Mouse (Mus musculus): ENCODE data around the gene 1700018B08Rik. TPM values are rescaled to one million over a fixed set of nuclear protein-coding genes. Genes with fewer than 3 reads are reported as not detected.

1700018B08Rik gene
- not detected in 2 replicates for polyA plus RNA-seq (2014; fragmentation: Nextera tagmentation; extraction: Ambion mirVana)

DNA sequence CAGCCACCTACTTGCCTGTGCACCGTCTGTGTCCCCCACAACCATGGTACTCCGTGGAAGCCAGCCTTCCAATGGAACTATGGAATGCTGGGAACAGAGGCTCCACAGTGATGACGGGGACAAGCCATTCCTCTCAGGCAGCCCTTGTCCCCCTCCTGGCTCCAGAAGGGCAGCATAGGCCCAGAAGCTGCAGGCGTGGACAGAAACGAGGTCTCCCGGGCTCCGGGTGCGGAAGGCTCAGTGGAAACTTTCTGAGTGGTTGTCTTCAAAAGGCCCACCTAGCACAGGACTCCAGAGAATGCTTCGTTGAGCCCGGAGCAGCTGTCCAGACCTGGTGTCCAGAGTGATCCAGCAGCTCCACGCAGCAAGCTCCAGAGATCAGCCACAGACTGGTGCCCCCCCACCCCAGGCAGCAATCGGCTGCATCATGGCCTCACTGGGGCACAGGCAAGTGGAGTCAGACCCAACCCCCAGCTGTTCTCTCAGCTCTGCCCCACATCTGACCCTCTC is at the start of gene 1700018B08Rik:
Gene 1700018B08Rik, minus strand, starts transcription at position 45 of the 510 bp plus-strand sequence.
- no peak within 1 kb of the TSS for H3K4me3 ChIP-seq (ENCODE audit: low read depth, low read length)
- 86% methylated on average over 12 of the region's 12 CpGs for WGBS
- H3K4me2 ChIP-seq (ENCODE audit: low read depth, low read length) = no peak within 1 kb of the TSS
- H3K27me3 ChIP-seq (ENCODE audit: control insufficient read depth, insufficient read depth, low read length) = no peaks in the 10 kb centered on the region
- no peak within 1 kb of the TSS for H3K9ac ChIP-seq (replicated peaks; ENCODE audit: low read depth, low read length)
- H3K27ac ChIP-seq (ENCODE audit: low read depth, low read length) = no peak within 1 kb of the TSS
- H3K4me1 ChIP-seq (ENCODE audit: control insufficient read depth, insufficient read depth, low read length) = no peaks in the 10 kb centered on the region
- H3K36me3 ChIP-seq (ENCODE audit: control insufficient read depth, insufficient read depth, low read length) = no peaks in the 10 kb centered on the region
- H3K9me3 ChIP-seq (ENCODE audit: control insufficient read depth, low read length) = no peaks in the 10 kb centered on the region
- ATAC-seq (ENCODE audit: low read depth) = no peak

DNA sequence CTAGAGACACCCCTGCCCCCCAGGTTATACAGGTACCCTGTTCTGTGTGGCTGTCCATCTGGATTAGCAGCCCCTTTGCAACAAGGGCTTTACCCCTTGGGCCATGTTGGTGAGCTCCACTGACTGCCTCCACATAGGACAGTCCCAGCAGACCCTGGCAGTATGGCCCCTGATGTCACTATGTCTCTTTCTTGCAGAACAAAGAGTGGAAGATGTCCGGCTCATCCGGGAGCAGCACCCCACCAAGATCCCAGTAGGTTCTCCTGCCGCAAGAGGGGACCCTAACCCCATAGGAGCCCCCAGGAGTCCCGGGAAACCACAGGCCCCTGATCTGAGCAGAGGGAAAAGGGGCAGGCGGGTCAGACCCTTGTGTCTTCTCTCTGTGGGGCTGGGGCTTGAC is 49.2 kb upstream of the 1700018B08Rik start:
- no peak overlapping the region for H3K4me3 ChIP-seq (ENCODE audit: low read depth, low read length)
- no peaks in the 10 kb centered on the region for H3K27me3 ChIP-seq (ENCODE audit: control insufficient read depth, insufficient read depth, low read length)
- no peak for ATAC-seq (ENCODE audit: low read depth)
- 91% methylated on average over 5 of the region's 5 CpGs for WGBS
- no peak overlapping the region for H3K27ac ChIP-seq (ENCODE audit: low read depth, low read length)
- no peak overlapping the region for H3K4me2 ChIP-seq (ENCODE audit: low read depth, low read length)
- H3K4me1 ChIP-seq (ENCODE audit: control insufficient read depth, insufficient read depth, low read length) = peaks cover 20% of the 10 kb centered on the region
- no peaks in the 10 kb centered on the region for H3K9me3 ChIP-seq (ENCODE audit: control insufficient read depth, low read length)
- H3K36me3 ChIP-seq (ENCODE audit: control insufficient read depth, insufficient read depth, low read length) = peaks cover 28% of the 10 kb centered on the region
- no peak overlapping the region for H3K9ac ChIP-seq (replicated peaks; ENCODE audit: low read depth, low read length)

DNA sequence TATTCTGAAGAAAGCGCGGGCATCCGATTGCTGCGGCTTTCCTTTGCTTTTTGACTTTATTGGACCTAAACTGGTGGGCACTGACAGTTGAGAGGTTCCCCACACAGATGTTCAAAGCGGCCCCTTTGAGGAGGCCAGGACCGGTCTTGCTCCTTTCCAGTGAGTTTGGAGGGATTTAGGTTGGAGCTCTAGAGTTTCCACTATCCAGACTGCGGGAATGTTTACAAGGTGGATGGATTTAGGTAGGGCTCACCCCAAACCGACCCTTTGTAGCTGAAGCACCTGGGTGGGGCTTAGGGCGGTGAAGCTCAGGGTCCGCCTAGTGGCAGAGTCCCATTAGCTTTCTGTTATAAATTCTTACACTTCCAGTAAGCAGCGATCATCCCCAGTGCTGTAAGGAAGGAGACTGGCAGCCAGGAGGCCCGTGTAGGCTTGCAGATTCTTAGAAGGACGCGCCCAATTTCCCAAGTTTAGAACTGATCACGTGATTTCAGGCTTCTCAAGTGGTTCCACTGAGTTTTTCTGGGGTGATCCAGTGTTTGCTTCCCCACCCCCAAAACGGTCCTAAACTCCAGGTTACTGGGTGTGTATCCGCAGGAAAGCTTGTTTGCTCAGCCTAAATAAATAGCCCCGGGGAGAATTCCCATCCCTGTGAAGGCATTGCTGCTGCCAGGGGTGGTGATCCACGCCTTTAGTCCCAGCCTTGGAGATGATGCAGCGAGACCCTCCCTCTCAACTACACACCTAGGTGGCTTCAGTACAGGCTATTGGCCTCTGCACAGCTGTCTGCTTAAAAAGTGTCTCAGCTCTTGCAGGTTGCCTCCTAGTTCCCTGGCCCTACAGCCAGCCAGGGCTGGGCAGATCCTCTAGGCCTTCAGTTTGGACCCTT is 47.3 kb upstream of the 1700018B08Rik start:
- 15% methylated on average over 20 of the region's 20 CpGs for WGBS
- peak overlapping the region; percentile 88 for H3K9ac ChIP-seq (replicated peaks; ENCODE audit: low read depth, low read length)
- 0 out of 2 replicates have a peak, but pooled peaks have one; percentile 14 for ATAC-seq (ENCODE audit: low read depth)

GRCm38 (mm10) chr8:121590203-121591177 is 46.4 kb upstream of the 1700018B08Rik start, which contains the start of gene Map1lc3b:
Gene Map1lc3b (plus strand): TSS chr8:121590361.
- ATAC-seq (ENCODE audit: low read depth) = peak; percentile 83
- peak within 1 kb of the TSS; percentile 84 for H3K4me3 ChIP-seq (ENCODE audit: low read depth, low read length)
- peaks cover 14% of the 10 kb centered on the region for H3K36me3 ChIP-seq (ENCODE audit: control insufficient read depth, insufficient read depth, low read length)

More for the DNA sequence above, 47.3 kb upstream of the 1700018B08Rik start:
- Histone ChIP-seq H3K36me3 (ENCODE audit: control insufficient read depth, insufficient read depth, low read length) (peaks cover 20% of the 10 kb centered on the region), H3K27me3 (ENCODE audit: control insufficient read depth, insufficient read depth, low read length) (no peaks in the 10 kb centered on the region), H3K4me1 (ENCODE audit: control insufficient read depth, insufficient read depth, low read length) (peaks cover 20% of the 10 kb centered on the region), H3K4me3 (ENCODE audit: low read depth, low read length) (peak overlapping the region; percentile 84), H3K4me2 (ENCODE audit: low read depth, low read length) (peak overlapping the region; percentile 91), H3K9me3 (ENCODE audit: control insufficient read depth, low read length) (no peaks in the 10 kb centered on the region), H3K27ac (ENCODE audit: low read depth, low read length) (peak overlapping the region; percentile 16; the same call in 1 of the 2 replicates)

DNA sequence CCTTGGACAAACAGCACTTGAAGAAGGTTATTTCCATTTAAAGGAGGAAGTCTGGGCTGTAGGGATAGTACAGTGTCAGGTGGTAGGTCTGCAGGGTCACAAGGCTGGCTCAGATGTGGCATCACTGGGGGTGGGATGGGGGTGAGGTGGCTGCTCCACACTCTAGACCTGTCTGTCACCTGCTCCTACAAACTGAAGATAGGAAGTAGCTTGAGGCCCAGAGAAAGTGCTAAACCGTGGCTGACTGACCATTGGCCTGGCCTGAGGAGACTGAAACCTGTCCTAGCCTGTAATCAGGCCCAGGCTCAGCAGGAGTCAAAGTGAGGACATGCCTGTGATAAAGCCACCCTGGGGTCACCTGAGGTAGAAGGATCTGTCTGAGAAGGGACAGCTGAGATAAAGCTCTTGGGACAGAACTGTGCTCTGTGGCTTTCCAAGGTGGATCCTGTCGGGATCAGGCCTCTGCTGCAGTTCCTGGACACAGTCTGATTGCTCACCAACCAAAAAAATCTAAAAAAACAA is 45.1 kb upstream of the 1700018B08Rik start:
- Histone ChIP-seq H3K4me1 (ENCODE audit: control insufficient read depth, insufficient read depth, low read length) (peaks cover 20% of the 10 kb centered on the region), H3K9ac (replicated peaks; ENCODE audit: low read depth, low read length) (peak overlapping the region; percentile 88; the same call in 1 of the 2 replicates), H3K36me3 (ENCODE audit: control insufficient read depth, insufficient read depth, low read length) (peaks cover 7% of the 10 kb centered on the region), H3K4me2 (ENCODE audit: low read depth, low read length) (no peak overlapping the region), H3K4me3 (ENCODE audit: low read depth, low read length) (no peak overlapping the region), H3K27me3 (ENCODE audit: control insufficient read depth, insufficient read depth, low read length) (no peaks in the 10 kb centered on the region), H3K9me3 (ENCODE audit: control insufficient read depth, low read length) (no peaks in the 10 kb centered on the region), H3K27ac (ENCODE audit: low read depth, low read length) (peak overlapping the region; percentile 78)
- no peak for ATAC-seq (ENCODE audit: low read depth)
- 41% methylated on average over 2 of the region's 2 CpGs for WGBS

More at GRCm38 (mm10) chr8:121590203-121591177, 46.4 kb upstream of the 1700018B08Rik start, which contains the start of gene Map1lc3b:
- Histone ChIP-seq H3K27ac (ENCODE audit: low read depth, low read length) (peak within 1 kb of the TSS; percentile 85), H3K9ac (replicated peaks; ENCODE audit: low read depth, low read length) (peak within 1 kb of the TSS; percentile 88), H3K27me3 (ENCODE audit: control insufficient read depth, insufficient read depth, low read length) (no peaks in the 10 kb centered on the region), H3K4me1 (ENCODE audit: control insufficient read depth, insufficient read depth, low read length) (peaks cover 20% of the 10 kb centered on the region), H3K9me3 (ENCODE audit: control insufficient read depth, low read length) (no peaks in the 10 kb centered on the region), H3K4me2 (ENCODE audit: low read depth, low read length) (peak within 1 kb of the TSS; percentile 91)
- under 1% methylated on average over 82 of the region's 94 CpGs for WGBS

DNA sequence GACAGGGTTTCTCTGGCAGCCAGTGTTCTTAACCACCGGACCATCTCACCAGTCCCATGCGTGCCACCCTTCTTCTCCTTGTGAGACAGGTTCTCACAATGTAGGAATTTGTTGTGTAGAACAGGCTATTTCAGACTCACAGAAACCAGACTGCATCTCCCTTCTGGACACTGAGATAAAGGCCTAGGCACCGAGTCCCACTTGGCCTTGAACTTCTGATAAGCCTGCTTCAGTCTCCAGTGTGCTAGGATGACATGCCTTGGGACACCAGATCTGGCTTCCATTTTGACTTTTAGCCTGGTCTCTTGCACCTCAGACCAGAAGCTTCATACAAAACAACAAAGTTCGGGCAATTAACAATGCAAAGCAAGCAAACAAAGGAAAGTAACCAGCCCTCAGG is 44.6 kb upstream of the 1700018B08Rik start:
- ATAC-seq (ENCODE audit: low read depth) = no peak

GRCm38 (mm10) chr8:121585159-121585825 is 41.2 kb upstream of the 1700018B08Rik start:
- Histone ChIP-seq H3K9ac (replicated peaks; ENCODE audit: low read depth, low read length) (peak overlapping the region; percentile 56), H3K9me3 (ENCODE audit: control insufficient read depth, low read length) (no peaks in the 10 kb centered on the region), H3K4me3 (ENCODE audit: low read depth, low read length) (peak overlapping the region; percentile 57), H3K27me3 (ENCODE audit: control insufficient read depth, insufficient read depth, low read length) (no peaks in the 10 kb centered on the region), H3K36me3 (ENCODE audit: control insufficient read depth, insufficient read depth, low read length) (no peaks in the 10 kb centered on the region), H3K4me1 (ENCODE audit: control insufficient read depth, insufficient read depth, low read length) (peaks cover 6% of the 10 kb centered on the region; the same call in 1 of the 2 replicates), H3K4me2 (ENCODE audit: low read depth, low read length) (peak overlapping the region; percentile 50), H3K27ac (ENCODE audit: low read depth, low read length) (peak overlapping the region; percentile 44)
- 1% methylated on average over 47 of the region's 47 CpGs for WGBS
- peak; percentile 94 for ATAC-seq (ENCODE audit: low read depth)

More for the DNA sequence above, 44.6 kb upstream of the 1700018B08Rik start:
- Histone ChIP-seq H3K4me3 (ENCODE audit: low read depth, low read length) (no peak overlapping the region), H3K4me2 (ENCODE audit: low read depth, low read length) (no peak overlapping the region), H3K4me1 (ENCODE audit: control insufficient read depth, insufficient read depth, low read length) (peaks cover 20% of the 10 kb centered on the region), H3K27me3 (ENCODE audit: control insufficient read depth, insufficient read depth, low read length) (no peaks in the 10 kb centered on the region), H3K9me3 (ENCODE audit: control insufficient read depth, low read length) (no peaks in the 10 kb centered on the region), H3K36me3 (ENCODE audit: control insufficient read depth, insufficient read depth, low read length) (peaks cover 4% of the 10 kb centered on the region; the same call in 1 of the 2 replicates), H3K9ac (replicated peaks; ENCODE audit: low read depth, low read length) (no peak overlapping the region), H3K27ac (ENCODE audit: low read depth, low read length) (no peak overlapping the region)
- 90% methylated on average over 4 of the region's 4 CpGs for WGBS

- 49% methylated on average over 12 of the region's 13 CpGs for WGBS
- Histone ChIP-seq H3K4me3 (ENCODE audit: low read depth, low read length) (peak overlapping the region; percentile 57), H3K4me1 (ENCODE audit: control insufficient read depth, insufficient read depth, low read length) (peaks cover 3% of the 10 kb centered on the region; the same call in 1 of the 2 replicates), H3K36me3 (ENCODE audit: control insufficient read depth, insufficient read depth, low read length) (no peaks in the 10 kb centered on the region), H3K9ac (replicated peaks; ENCODE audit: low read depth, low read length) (peak overlapping the region; percentile 56; the same call in 1 of the 2 replicates), H3K4me2 (ENCODE audit: low read depth, low read length) (peak overlapping the region; percentile 49), H3K27me3 (ENCODE audit: control insufficient read depth, insufficient read depth, low read length) (no peaks in the 10 kb centered on the region), H3K9me3 (ENCODE audit: control insufficient read depth, low read length) (no peaks in the 10 kb centered on the region), H3K27ac (ENCODE audit: low read depth, low read length) (0 out of 2 replicates have a peak overlapping the region, but pooled peaks have one; percentile 44)
- no peak for ATAC-seq (ENCODE audit: low read depth)
Observed at GRCm38 (mm10) chr8:121584730-121585129, 40.6 kb upstream of the 1700018B08Rik start.
